Mouse (Mus musculus) hindbrain, embryonic 12.5 days (tissue): ENCODE results near the gene Daam1. TPM values are rescaled to one million over a fixed set of nuclear protein-coding genes. Genes with fewer than 3 reads are reported as not detected.

Source experiments
- ATAC-seq: fragments of 200-750 bp; cut with Nextera tagmentation; 2 replicates; pipeline ENCODE4 v1.8.0; 2017; ENCODE audit warnings: moderate TSS enrichment; ENCODE audit not compliant: low FRiP score
- H3K27ac ChIP-seq: fragments of 300-500 bp; sonication (generic); 2 replicates; pipeline ENCODE4 v1.5.1; 2016; ENCODE audit warnings: mild to moderate bottlenecking
- H3K27me3 ChIP-seq: fragments of 300-500 bp; sonication (generic); 2 replicates; pipeline ENCODE4 v1.6.1; 2016; ENCODE audit warnings: mild to moderate bottlenecking
- H3K36me3 ChIP-seq: fragments of 300-500 bp; sonication (generic); 2 replicates; pipeline ENCODE4 v1.6.1; 2016; ENCODE audit warnings: mild to moderate bottlenecking
- H3K4me1 ChIP-seq: fragments of 300-500 bp; sonication (generic); 2 replicates; pipeline ENCODE4 v1.6.1; 2016
- H3K4me2 ChIP-seq: fragments of 300-500 bp; sonication (generic); replicated peaks from 2 replicates; pipeline ENCODE4 v1.6.1; 2016; ENCODE audit warnings: mild to moderate bottlenecking
- H3K4me3 ChIP-seq: fragments of 300-500 bp; sonication (generic); 2 replicates; pipeline ENCODE4 v1.5.1; 2016; ENCODE audit warnings: mild to moderate bottlenecking
- H3K9ac ChIP-seq: fragments of 300-500 bp; sonication (generic); 2 replicates; pipeline ENCODE4 v1.6.1; 2016; ENCODE audit warnings: mild to moderate bottlenecking, moderate library complexity
- H3K9me3 ChIP-seq: fragments of 300-500 bp; sonication (generic); replicated peaks from 2 replicates; pipeline ENCODE4 v1.6.1; 2016; ENCODE audit warnings: mild to moderate bottlenecking
- WGBS: fragments of 180-500 bp; shearing (Covaris S2); methylation state at CpG from one replicate; pipeline ENCODE4 v1.1.7; 2016; 5-methylcytosine and 5-hydroxymethylcytosine counted together
- polyA plus RNA-seq: library from polyadenylated mRNA; unstranded; fragments of >200 nt; fragmentation: Nextera tagmentation; extraction: Ambion mirVana; gene quantifications from 2 replicates; pipeline ENCODE4 v1.2.1, GENCODE M21; 2016

Gene Daam1
- polyA plus RNA-seq, 1 experiment from 2014 or later, result 19.3 TPM

DNA sequence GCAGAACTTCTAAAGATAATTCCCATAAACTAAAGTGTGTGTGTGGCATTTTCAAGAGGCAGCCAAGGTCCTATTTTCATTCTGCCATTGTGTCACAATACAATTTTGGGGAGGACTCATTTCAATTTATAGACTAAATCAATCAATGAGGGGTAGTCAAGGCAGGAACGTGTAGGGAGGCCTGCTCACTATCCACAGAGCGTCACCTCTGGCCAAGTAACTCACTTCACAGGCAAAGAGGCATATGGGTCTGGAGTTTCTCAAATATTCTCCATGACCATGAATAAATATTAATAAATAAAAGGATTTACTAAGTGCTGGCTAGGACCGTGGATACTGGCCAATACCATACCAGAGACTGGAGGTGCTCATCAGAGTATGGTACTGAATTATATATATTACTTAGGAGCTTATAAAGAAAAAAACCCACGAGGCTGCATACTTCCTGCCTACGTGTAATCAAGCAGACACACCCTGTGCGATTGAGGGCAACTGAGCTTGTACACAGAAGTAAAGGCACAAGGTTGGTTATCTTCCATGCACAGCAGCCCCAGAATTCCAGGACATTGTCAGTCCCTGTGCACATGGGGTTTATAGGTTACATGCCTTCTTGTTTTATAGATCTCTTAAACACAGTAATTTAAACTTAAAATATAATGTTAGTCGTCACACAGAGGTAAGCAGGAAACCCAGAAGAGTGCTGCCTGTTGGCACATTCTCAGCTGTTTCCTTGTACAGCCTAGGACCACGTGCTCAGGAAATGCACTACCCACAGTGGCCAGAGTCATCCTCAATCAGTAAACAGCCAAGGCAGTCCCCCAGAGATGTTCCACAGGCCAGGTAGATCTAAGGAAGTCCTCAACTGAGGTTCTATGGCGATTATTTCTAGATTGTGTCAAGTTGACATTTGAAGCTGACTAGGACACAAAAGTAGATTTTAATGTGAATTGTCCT, 101.8 kb downstream of the Daam1 start:
- WGBS, result 88% methylated on average over 9 of the region's 9 CpGs
- H3K4me2 ChIP-seq, result no peak overlapping the region
- no peak overlapping the region for H3K9ac ChIP-seq
- H3K9me3 ChIP-seq, result no peaks in the 10 kb centered on the region
- H3K27ac ChIP-seq, result no peak overlapping the region
- H3K4me3 ChIP-seq, result no peak overlapping the region
- no peak for ATAC-seq
- H3K27me3 ChIP-seq, result no peaks in the 10 kb centered on the region
- no peaks in the 10 kb centered on the region for H3K36me3 ChIP-seq
- peaks cover 6% of the 10 kb centered on the region; the same call in 1 of the 2 replicates for H3K4me1 ChIP-seq

GRCm38 (mm10) chr12:71933989-71934645, 103.2 kb downstream of the Daam1 start:
- Histone ChIP-seq H3K27me3 (no peaks in the 10 kb centered on the region), H3K36me3 (0 out of 2 replicates have a peak, but pooled peaks cover 4% of the 10 kb centered on the region), H3K9ac (no peak overlapping the region), H3K4me1 (peaks cover 9% of the 10 kb centered on the region; the same call in 1 of the 2 replicates), H3K4me2 (no peak overlapping the region), H3K27ac (no peak overlapping the region), H3K9me3 (no peaks in the 10 kb centered on the region), H3K4me3 (no peak overlapping the region)
- ATAC-seq, result no peak
- WGBS, result 79% methylated on average over 6 of the region's 6 CpGs

GRCm38 (mm10) chr12:71936636-71937035, 105.8 kb downstream of the Daam1 start:
- Histone ChIP-seq H3K4me2 (no peak overlapping the region), H3K27ac (no peak overlapping the region), H3K36me3 (0 out of 2 replicates have a peak, but pooled peaks cover 4% of the 10 kb centered on the region), H3K9ac (no peak overlapping the region), H3K4me3 (no peak overlapping the region), H3K4me1 (0 out of 2 replicates have a peak, but pooled peaks cover 3% of the 10 kb centered on the region), H3K27me3 (no peaks in the 10 kb centered on the region), H3K9me3 (no peaks in the 10 kb centered on the region)
- no peak for ATAC-seq
- WGBS, result 85% methylated on average over 1 of the region's 1 CpGs

DNA sequence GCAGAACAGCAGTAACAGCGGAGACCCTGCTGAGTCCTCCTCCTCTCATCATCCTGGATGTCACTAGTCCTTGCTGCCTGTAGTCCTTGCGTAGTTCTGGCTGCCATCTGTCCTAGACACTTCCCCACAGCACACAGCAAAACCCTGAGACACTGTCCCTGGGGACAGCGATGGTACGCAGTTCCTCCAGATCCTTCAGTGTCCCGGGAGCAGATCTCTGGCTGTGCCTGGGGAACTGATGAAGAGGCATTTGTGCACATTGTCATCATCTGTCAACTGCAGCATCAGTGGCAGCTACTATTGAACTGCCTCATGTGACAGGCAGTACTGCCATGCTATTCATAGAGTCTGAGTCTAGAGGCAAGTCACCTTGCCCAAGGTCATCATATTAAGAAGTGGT, 107.6 kb downstream of the Daam1 start:
- Histone ChIP-seq H3K9me3 (no peaks in the 10 kb centered on the region), H3K4me2 (no peak overlapping the region), H3K9ac (no peak overlapping the region), H3K4me1 (peaks cover 3% of the 10 kb centered on the region; the same call in 1 of the 2 replicates), H3K36me3 (peaks cover 11% of the 10 kb centered on the region; the same call in 1 of the 2 replicates), H3K27ac (no peak overlapping the region), H3K4me3 (no peak overlapping the region), H3K27me3 (no peaks in the 10 kb centered on the region)
- ATAC-seq, result no peak
- 65% methylated on average over 5 of the region's 5 CpGs for WGBS

DNA sequence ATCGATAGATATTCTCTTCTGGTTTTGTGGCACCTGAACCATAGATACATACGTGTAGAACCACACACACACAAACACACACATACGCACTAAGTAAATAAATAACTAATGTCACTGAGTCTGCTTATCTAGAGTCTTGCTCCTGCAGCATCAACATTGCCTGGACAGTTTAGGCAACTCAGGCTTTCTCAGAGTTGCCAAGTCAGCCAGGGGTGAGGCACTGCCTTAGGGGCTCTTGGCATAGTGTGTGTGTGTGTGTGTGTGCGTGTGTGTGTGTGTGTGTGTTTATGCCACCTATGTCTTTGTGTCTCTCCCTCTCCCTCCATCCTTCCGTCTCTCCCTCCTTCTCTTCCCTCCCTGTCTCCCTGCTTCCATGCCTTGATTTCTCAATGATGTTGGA, 110.4 kb downstream of the Daam1 start:
- H3K36me3 ChIP-seq, result peaks cover 31% of the 10 kb centered on the region
- no peak for ATAC-seq
- H3K4me2 ChIP-seq, result no peak overlapping the region
- no peak overlapping the region for H3K4me3 ChIP-seq
- no peaks in the 10 kb centered on the region for H3K27me3 ChIP-seq
- no peaks in the 10 kb centered on the region for H3K9me3 ChIP-seq
- H3K27ac ChIP-seq, result no peak overlapping the region
- peaks cover 3% of the 10 kb centered on the region; the same call in 1 of the 2 replicates for H3K4me1 ChIP-seq
- H3K9ac ChIP-seq, result no peak overlapping the region
- 92% methylated on average over 5 of the region's 5 CpGs for WGBS

DNA sequence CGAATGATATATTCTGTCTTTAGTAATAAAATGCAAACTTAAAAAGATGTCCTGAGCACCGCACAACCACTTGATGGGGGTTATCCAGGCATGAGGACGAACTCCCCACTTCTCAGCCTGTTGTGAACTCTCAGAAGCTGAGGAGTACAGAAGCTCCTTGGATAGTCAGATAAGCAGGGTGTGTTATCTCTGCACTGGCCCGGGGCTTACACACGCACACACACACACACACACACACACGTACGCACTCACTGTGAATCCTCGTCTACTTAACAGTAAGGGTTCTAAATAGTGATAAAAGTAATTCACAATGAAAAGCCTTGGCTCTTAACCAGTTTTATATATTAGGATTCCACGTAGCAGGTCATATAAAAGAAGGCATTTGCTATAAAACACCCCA, 112.2 kb downstream of the Daam1 start:
- WGBS, result 90% methylated on average over 9 of the region's 9 CpGs
- Histone ChIP-seq H3K4me3 (no peak overlapping the region), H3K9ac (no peak overlapping the region), H3K4me1 (peaks cover 3% of the 10 kb centered on the region; the same call in 1 of the 2 replicates), H3K9me3 (no peaks in the 10 kb centered on the region), H3K36me3 (peaks cover 49% of the 10 kb centered on the region), H3K4me2 (no peak overlapping the region), H3K27ac (no peak overlapping the region), H3K27me3 (no peaks in the 10 kb centered on the region)
- ATAC-seq, result no peak

DNA sequence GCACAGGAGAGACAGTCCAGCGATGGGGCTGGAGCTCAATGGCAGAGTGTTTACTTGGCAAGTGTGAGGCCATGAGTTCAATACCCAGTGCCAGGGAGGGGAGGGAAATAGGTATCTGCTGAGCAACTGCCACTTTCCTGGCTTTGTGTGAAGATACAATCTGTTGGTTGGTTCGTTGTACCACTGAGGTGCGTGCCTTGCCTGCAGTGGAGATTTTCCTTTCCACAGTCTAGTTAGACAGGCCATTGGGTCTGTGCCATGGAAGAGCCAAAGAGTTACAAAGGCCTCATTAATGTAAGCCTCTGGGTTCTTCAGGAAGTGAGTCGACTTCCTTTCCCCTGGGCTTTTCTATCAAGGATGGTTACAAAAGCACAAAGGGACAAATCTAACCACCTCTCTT, 112.8 kb downstream of the Daam1 start:
- peaks cover 51% of the 10 kb centered on the region for H3K36me3 ChIP-seq
- H3K9ac ChIP-seq, result no peak overlapping the region
- no peak overlapping the region for H3K4me3 ChIP-seq
- ATAC-seq, result no peak
- H3K9me3 ChIP-seq, result no peaks in the 10 kb centered on the region
- H3K4me2 ChIP-seq, result no peak overlapping the region
- 93% methylated on average over 4 of the region's 4 CpGs for WGBS
- no peak overlapping the region for H3K27ac ChIP-seq
- H3K4me1 ChIP-seq, result no peaks in the 10 kb centered on the region; the same call in 1 of the 2 replicates
- no peaks in the 10 kb centered on the region for H3K27me3 ChIP-seq

DNA sequence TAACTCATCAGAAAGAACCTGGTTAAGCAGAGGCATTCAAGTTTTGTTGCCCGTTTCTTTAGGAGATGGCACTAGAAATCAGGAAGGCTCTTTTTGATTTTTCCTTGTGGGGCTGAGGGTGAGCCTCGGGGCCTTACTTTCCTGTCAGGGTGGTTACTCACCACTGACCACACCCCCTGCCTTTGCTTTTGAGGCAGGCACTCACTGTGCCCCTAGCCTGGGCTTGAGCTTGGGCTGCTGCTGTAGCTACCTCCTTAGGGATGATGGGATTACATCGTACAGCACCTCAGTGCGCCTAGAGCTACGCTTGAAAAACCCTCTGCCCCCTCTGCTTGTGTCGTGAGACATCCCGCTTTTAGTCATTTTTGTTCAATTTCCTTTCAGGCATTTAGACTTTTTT, 115.0 kb downstream of the Daam1 start:
- H3K4me2 ChIP-seq, result no peak overlapping the region
- H3K9me3 ChIP-seq, result no peaks in the 10 kb centered on the region
- no peaks in the 10 kb centered on the region for H3K27me3 ChIP-seq
- WGBS, result 81% methylated on average over 7 of the region's 7 CpGs
- no peaks in the 10 kb centered on the region; the same call in 1 of the 2 replicates for H3K4me1 ChIP-seq
- no peak for ATAC-seq
- H3K4me3 ChIP-seq, result no peak overlapping the region
- H3K27ac ChIP-seq, result no peak overlapping the region
- H3K9ac ChIP-seq, result no peak overlapping the region
- peaks cover 65% of the 10 kb centered on the region for H3K36me3 ChIP-seq

- no peak overlapping the region for H3K4me3 ChIP-seq
- 0 out of 2 replicates have a peak overlapping the region, but pooled peaks have one; percentile 4 for H3K27ac ChIP-seq
- no peak overlapping the region for H3K9ac ChIP-seq
- H3K4me1 ChIP-seq, result no peaks in the 10 kb centered on the region; the same call in 1 of the 2 replicates
- no peaks in the 10 kb centered on the region for H3K27me3 ChIP-seq
- 81% methylated on average over 8 of the region's 8 CpGs for WGBS
- H3K4me2 ChIP-seq, result no peak overlapping the region
- peaks cover 71% of the 10 kb centered on the region for H3K36me3 ChIP-seq
- no peaks in the 10 kb centered on the region for H3K9me3 ChIP-seq
- no peak for ATAC-seq
Measured at GRCm38 (mm10) chr12:71946448-71946847, 115.6 kb downstream of the Daam1 start.

DNA sequence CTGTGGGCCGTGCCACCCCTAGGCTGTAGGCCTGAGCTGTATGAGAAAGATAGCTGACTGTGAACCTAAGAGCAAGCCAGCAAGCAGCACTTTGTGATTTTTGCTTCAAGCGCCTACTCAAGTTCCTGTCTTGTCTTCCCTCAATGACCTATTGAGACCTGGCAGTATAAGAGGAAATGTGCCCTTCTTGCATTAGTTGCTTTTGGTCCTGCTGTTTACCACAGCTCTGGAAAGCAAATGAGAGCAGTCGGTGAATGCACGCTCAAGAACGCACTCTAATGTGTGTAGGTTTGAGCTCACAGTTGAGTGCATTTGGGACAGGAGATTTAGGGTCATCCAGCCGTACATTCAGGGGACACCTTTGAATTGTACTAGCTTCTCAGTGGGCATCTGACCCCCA, 118.1 kb downstream of the Daam1 start:
- no peak overlapping the region for H3K27ac ChIP-seq
- no peaks in the 10 kb centered on the region for H3K9me3 ChIP-seq
- peaks cover 9% of the 10 kb centered on the region for H3K4me1 ChIP-seq
- WGBS, result 96% methylated on average over 6 of the region's 6 CpGs
- peaks cover 83% of the 10 kb centered on the region for H3K36me3 ChIP-seq
- no peak overlapping the region for H3K4me3 ChIP-seq
- H3K9ac ChIP-seq, result no peak overlapping the region
- ATAC-seq, result no peak
- no peaks in the 10 kb centered on the region for H3K27me3 ChIP-seq
- no peak overlapping the region for H3K4me2 ChIP-seq

DNA sequence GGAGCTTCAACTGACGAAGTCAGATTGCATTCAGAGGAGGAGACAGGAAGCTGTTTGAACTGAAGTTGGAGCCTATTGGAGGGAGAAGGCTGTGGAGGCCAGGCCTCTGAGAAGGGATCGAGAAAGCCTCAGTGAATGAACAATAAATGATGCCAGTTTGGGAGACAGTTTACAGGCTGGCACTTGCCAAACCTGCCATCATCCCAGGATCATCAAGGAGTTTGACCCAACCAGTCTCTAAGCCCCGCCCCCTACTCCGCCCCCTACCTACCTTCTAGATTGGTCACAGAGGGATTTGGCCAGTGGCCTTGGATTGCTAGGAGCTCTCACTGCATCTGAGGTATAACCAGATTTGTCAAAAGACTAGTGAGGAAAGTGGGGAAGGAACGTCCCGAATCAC, 118.7 kb downstream of the Daam1 start:
- no peak for ATAC-seq
- Histone ChIP-seq H3K4me1 (peaks cover 13% of the 10 kb centered on the region), H3K27me3 (no peaks in the 10 kb centered on the region), H3K27ac (no peak overlapping the region), H3K36me3 (peaks cover 80% of the 10 kb centered on the region), H3K4me2 (no peak overlapping the region), H3K4me3 (no peak overlapping the region), H3K9ac (no peak overlapping the region), H3K9me3 (no peaks in the 10 kb centered on the region)
- WGBS, result 94% methylated on average over 6 of the region's 6 CpGs

DNA sequence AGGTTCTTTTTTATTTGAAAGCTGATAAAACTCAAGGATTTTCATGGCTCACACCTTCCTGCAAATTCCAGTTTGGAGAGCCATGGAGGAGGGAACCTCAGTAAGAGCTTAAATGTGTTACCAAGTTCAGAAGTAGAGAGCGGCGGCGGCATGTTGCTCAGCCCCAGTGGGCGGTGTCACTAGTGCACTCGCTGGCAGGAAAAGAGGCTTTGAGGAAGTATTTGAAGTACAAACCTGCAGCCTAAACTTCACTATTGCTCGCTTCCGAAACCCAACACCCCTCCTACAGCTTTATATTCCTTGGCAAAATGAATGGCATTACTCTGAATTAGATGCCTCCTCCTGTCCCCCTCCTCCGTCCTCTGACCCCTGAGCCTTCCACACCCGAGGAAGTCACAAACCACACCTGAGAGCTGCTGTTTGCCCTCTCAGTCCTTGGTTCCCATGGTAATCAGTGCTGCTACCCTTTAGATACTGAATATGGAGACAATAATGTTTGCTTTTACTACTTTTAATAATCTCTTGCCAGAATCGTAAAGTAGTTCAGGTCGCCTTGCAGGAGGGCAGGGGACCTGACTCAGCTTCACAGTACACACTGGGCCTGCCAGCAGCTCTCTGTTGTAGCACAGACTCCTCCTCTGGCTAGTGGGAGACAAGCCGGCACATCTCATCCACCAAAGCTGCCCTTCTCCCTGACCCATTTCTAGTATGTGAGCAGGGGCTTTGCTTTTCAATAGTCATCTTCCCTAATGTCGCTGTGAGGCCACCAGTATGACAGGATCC, 119.4 kb downstream of the Daam1 start:
- Histone ChIP-seq H3K27me3 (no peaks in the 10 kb centered on the region), H3K36me3 (peaks cover 79% of the 10 kb centered on the region), H3K9me3 (no peaks in the 10 kb centered on the region), H3K4me3 (no peak overlapping the region), H3K4me1 (peaks cover 13% of the 10 kb centered on the region), H3K9ac (no peak overlapping the region), H3K4me2 (no peak overlapping the region), H3K27ac (no peak overlapping the region)
- WGBS, result 90% methylated on average over 13 of the region's 13 CpGs
- no peak for ATAC-seq
